Mouse (Mus musculus) midbrain, postnatal 0 days (tissue): ENCODE data around the gene Macrod1. TPM values are rescaled to one million over a fixed set of nuclear protein-coding genes. Genes with fewer than 3 reads are reported as not detected.

ENCODE experiments used
- ATAC-seq: fragments of 200-750 bp; cut with Nextera tagmentation; 2 replicates; pipeline ENCODE4 v1.8.0; 2017; ENCODE audit warnings: moderate number of reproducible peaks, mild to moderate bottlenecking, moderate TSS enrichment, moderate library complexity; ENCODE audit not compliant: low FRiP score
- DNase-seq: peaks from one replicate; pipeline ENCODE4 v3.0.0-alpha.2; 2015; ENCODE audit warnings: low spot score
- H3K27ac ChIP-seq: fragments of 300-500 bp; sonication (generic); 2 replicates; pipeline ENCODE4 v1.5.1; 2014; ENCODE audit warnings: low read depth, mild to moderate bottlenecking, low read length, mixed read lengths
- H3K27me3 ChIP-seq: fragments of 300-500 bp; sonication (generic); 2 replicates; pipeline ENCODE4 v1.6.1; 2014; ENCODE audit warnings: low read length, control low read depth, mixed read lengths; ENCODE audit not compliant: insufficient read depth
- H3K36me3 ChIP-seq: fragments of 300-500 bp; sonication (generic); 2 replicates; pipeline ENCODE4 v1.6.1; 2014; ENCODE audit warnings: low read length, control low read depth, mixed read lengths; ENCODE audit not compliant: insufficient read depth
- H3K4me1 ChIP-seq: fragments of 300-500 bp; sonication (generic); 2 replicates; pipeline ENCODE4 v1.6.1; 2014; ENCODE audit warnings: mild to moderate bottlenecking, control low read depth, antibody characterized with exemption, low read length, mixed read lengths; ENCODE audit not compliant: insufficient read depth
- H3K4me2 ChIP-seq: fragments of 300-500 bp; sonication (generic); 2 replicates; pipeline ENCODE4 v1.6.1; 2014; ENCODE audit warnings: low read depth, mild to moderate bottlenecking, low read length, mixed read lengths; ENCODE audit not compliant: poor library complexity, severe bottlenecking
- H3K4me3 ChIP-seq: fragments of 300-500 bp; sonication (generic); 2 replicates; pipeline ENCODE4 v1.5.1; 2014; ENCODE audit warnings: low read depth, mild to moderate bottlenecking, low read length, moderate library complexity
- H3K9ac ChIP-seq: fragments of 300-500 bp; sonication (generic); replicated peaks from 2 replicates; pipeline ENCODE4 v1.6.1; 2014; ENCODE audit warnings: mild to moderate bottlenecking, low read length, moderate library complexity, mixed read lengths; ENCODE audit not compliant: poor library complexity, severe bottlenecking
- H3K9me3 ChIP-seq: fragments of 300-500 bp; sonication (generic); 2 replicates; pipeline ENCODE4 v1.6.1; 2016; ENCODE audit warnings: low read length, control low read depth
- CTCF ChIP-seq: IDR thresholded peaks from 2 replicates; pipeline ENCODE4 v1.5.1; 2016; ENCODE audit warnings: antibody characterized with exemption, mild to moderate bottlenecking
- WGBS: fragments of 180-500 bp; shearing (Covaris S2); extraction: QIAGEN DNeasy Blood & Tissue Kit; methylation state at CpG from one replicate; pipeline ENCODE4 v1.1.7; 2014; 5-methylcytosine and 5-hydroxymethylcytosine counted together
- polyA plus RNA-seq: library from polyadenylated mRNA; unstranded; fragments of >200 nt; fragmentation: Nextera tagmentation; extraction: Ambion mirVana; gene quantifications from 2 replicates; pipeline ENCODE4 v1.2.1, GENCODE M21; 2015
- total RNA-seq: library from RNA; depleted of rRNA; stranded (reverse); fragments of >200 nt; gene quantifications from 2 replicates; pipeline ENCODE4 v1.2.3, GENCODE M21; 2014

Macrod1 gene
- total and polyA plus RNA-seq, 2 experiments from 2014 or later: 1.4 to 6.2 TPM

GRCm38 (mm10) chr19:7017541-7018457, 38.8 kb upstream of the Macrod1 start:
- H3K9ac ChIP-seq: no peak overlapping the region
- no peak for DNase-seq
- no peak for TF ChIP-seq CTCF
- no peaks in the 10 kb centered on the region for H3K27me3 ChIP-seq
- no peaks in the 10 kb centered on the region for H3K9me3 ChIP-seq
- H3K4me2 ChIP-seq: no peak overlapping the region
- H3K36me3 ChIP-seq: peaks cover 38% of the 10 kb centered on the region
- no peaks in the 10 kb centered on the region for H3K4me1 ChIP-seq
- no peak overlapping the region for H3K27ac ChIP-seq
- no peak overlapping the region for H3K4me3 ChIP-seq
- WGBS: 79% methylated on average over 12 of the region's 12 CpGs
- no peak for ATAC-seq

GRCm38 (mm10) chr19:7018546-7018945, 38.1 kb upstream of the Macrod1 start:
- ATAC-seq (no peak), DNase-seq (no peak)
- Histone ChIP-seq H3K4me2 (no peak overlapping the region), H3K4me3 (no peak overlapping the region), H3K27ac (no peak overlapping the region), H3K9me3 (no peaks in the 10 kb centered on the region), H3K36me3 (peaks cover 45% of the 10 kb centered on the region), H3K4me1 (no peaks in the 10 kb centered on the region), H3K9ac (no peak overlapping the region), H3K27me3 (no peaks in the 10 kb centered on the region)
- no peak for TF ChIP-seq CTCF
- WGBS: 94% methylated on average over 11 of the region's 11 CpGs

GRCm38 (mm10) chr19:7019191-7019590, 37.4 kb upstream of the Macrod1 start, which contains the start of gene Fermt3:
TSS of gene Fermt3 (minus strand) at chr19:7019469.
- Histone ChIP-seq H3K36me3 (peaks cover 47% of the 10 kb centered on the region), H3K4me3 (no peak within 1 kb of the TSS), H3K9ac (no peak within 1 kb of the TSS), H3K27me3 (no peaks in the 10 kb centered on the region), H3K4me2 (no peak within 1 kb of the TSS), H3K27ac (0 out of 2 replicates have a peak within 1 kb of the TSS, but pooled peaks have one; percentile 12), H3K4me1 (no peaks in the 10 kb centered on the region), H3K9me3 (no peaks in the 10 kb centered on the region)
- no peak for ATAC-seq
- TF ChIP-seq CTCF: no peak
- 91% methylated on average over 5 of the region's 5 CpGs for WGBS
- DNase-seq: no peak

GRCm38 (mm10) chr19:7020224-7020641, 36.4 kb upstream of the Macrod1 start:
- Histone ChIP-seq H3K4me1 (no peaks in the 10 kb centered on the region), H3K27ac (no peak overlapping the region), H3K9ac (no peak overlapping the region), H3K9me3 (no peaks in the 10 kb centered on the region), H3K36me3 (peaks cover 55% of the 10 kb centered on the region), H3K4me3 (no peak overlapping the region), H3K27me3 (no peaks in the 10 kb centered on the region), H3K4me2 (no peak overlapping the region)
- 44% methylated on average over 3 of the region's 3 CpGs for WGBS
- TF ChIP-seq CTCF: peak; percentile 82
- ATAC-seq (peak; percentile 63; the same call in 1 of the 2 replicates), DNase-seq (peak; percentile 71)

GRCm38 (mm10) chr19:7029531-7029930, 27.1 kb upstream of the Macrod1 start:
- Histone ChIP-seq H3K4me1 (no peaks in the 10 kb centered on the region), H3K4me2 (no peak overlapping the region), H3K27me3 (no peaks in the 10 kb centered on the region), H3K9me3 (no peaks in the 10 kb centered on the region), H3K4me3 (no peak overlapping the region), H3K9ac (no peak overlapping the region), H3K27ac (no peak overlapping the region), H3K36me3 (peaks cover 64% of the 10 kb centered on the region)
- 93% methylated on average over 5 of the region's 5 CpGs for WGBS
- TF ChIP-seq CTCF: no peak
- no peak for ATAC-seq
- DNase-seq: no peak

GRCm38 (mm10) chr19:7034006-7034405, 22.6 kb upstream of the Macrod1 start:
- Histone ChIP-seq H3K4me1 (peaks cover 3% of the 10 kb centered on the region; the same call in 1 of the 2 replicates), H3K9me3 (no peaks in the 10 kb centered on the region), H3K27me3 (no peaks in the 10 kb centered on the region), H3K27ac (no peak overlapping the region), H3K4me3 (no peak overlapping the region), H3K36me3 (peaks cover 30% of the 10 kb centered on the region), H3K4me2 (no peak overlapping the region), H3K9ac (no peak overlapping the region)
- DNase-seq (no peak), ATAC-seq (no peak)
- 93% methylated on average over 5 of the region's 5 CpGs for WGBS
- TF ChIP-seq CTCF: no peak
